Mouse (Mus musculus): Measurements from ENCODE around the gene Tmeff2.
A peak's percentile ranks its signal among the peaks of the same experiment; 100 is the strongest.
"Not testable (repeated sequence)": the region's sequence is repeated elsewhere in the genome, so short reads cannot be mapped to it uniquely, and the experiment has no call there.

The Tmeff2 gene

DNA sequence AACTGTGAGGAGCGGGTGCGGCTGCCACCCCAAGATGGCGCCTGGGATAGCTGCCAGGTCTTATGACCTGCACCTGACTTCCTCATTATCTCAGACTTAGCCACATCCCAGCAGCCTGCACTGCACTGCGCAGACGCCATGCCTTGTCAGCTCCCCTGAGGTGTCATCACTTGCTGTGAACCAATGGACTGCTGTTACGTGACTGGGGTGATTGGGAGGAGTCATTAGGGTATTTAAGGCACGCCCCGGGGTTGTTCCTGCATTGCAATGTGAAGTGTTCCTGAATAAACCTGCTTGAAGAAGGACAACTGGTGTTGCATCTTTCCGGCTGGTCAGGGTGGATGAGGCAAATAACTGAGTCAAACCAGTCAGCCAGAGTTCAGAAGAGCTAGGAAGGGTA is at the start of gene Tmeff2:
Gene Tmeff2 (plus strand): TSS at position 262 of the 400 bp plus-strand sequence.
- DNase-seq, result not testable (repeated sequence)

GRCm38 (mm10) chr1:50861515-50861914 is 38.9 kb upstream of the Tmeff2 start:
- no peak for DNase-seq

- DNase-seq, result no peak
Observed at GRCm38 (mm10) chr1:50897696-50898095, 2.8 kb upstream of the Tmeff2 start.

DNA sequence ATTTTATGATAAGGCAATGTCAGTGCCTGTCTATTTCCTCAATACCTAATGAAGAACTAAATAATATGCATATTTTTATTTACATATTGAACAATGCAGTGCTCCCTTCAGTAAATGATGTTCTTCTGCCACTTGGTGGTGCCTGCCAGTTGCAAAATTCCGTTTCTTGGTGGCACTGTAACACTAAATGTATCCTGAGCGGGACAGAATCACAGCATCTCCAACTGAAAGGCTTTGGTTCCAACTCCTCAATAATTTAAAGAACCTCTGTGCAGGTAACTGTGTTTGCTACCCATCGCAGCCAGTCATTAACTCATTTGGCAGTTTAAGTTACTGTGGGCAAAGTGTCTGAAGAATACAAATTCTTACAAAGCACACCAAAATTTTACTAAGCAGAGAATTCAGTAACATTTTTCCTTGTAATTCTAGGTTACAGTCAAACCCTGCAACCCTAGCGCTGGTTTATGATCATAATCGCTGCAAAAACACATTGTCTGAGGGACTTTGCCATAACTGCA is 24.4 kb downstream of the Tmeff2 start:
- no peak for DNase-seq

DNA sequence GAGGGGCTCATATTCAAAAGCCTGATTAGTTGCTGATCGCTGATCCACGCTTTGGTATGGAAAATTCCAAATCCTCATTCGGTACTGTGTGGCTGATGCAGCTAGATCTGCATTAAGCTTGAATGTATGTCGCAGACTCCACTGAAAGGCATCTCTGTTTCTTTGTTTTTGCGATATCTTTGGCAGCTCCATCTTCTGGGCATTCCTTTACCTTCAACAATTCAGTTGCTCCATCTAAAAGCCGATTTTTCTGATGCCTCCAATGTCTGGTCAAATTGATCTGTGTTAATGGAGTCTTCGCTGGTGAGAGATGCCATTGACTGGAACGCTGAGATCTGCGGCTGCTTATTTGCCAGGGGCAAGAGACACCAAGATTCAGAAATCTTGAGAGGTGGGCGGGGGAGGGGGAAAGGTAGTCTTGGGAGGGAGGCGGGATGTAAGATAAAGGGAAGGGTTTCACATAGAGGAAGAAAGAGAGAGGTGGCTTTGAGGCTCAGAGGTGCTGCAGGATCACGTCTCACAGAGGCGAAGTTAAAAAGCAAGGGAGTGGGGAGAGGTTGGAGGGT is 25.0 kb downstream of the Tmeff2 start:
- no peak for DNase-seq

DNA sequence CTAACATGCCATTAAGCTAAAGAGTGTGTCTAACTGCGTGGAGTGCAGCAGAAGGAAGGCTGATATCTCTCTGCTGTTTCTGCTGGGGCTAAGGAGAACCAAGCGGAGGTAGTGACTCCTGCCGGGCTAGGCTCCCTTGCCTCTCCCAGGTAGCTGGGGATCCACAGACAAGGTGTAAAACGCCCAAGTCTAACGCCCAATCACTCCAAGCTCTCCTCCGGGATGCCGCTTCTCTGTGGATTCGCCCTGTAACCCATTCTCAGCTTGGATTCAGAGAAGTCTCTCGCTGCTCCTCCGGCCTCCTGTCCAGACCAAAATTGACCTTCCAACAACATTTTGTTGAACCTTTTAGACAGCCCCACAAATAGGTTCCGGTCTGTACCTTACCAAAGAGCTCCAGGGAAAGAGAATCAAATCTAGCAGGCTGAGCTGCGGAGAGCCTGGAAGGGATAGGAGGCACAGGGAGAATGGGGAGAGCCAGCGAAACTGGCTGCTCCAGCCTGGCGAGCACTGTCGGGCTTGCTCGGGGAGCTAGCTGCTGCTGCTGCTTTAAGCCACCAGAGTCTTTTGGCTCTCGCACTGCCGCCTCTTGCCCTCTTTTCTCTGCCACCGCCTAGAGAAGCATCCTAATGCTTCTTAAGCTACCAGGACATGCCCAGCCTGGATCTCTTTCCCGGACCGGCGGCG is 26.1 kb downstream of the Tmeff2 start:
- DNase-seq, result no peak

GRCm38 (mm10) chr1:50927077-50927611 is 26.7 kb downstream of the Tmeff2 start:
- DNase-seq, result peak; percentile 72

GRCm38 (mm10) chr1:50927679-50928187 is 27.3 kb downstream of the Tmeff2 start:
- no peak for DNase-seq

GRCm38 (mm10) chr1:50928776-50929175 is 28.3 kb downstream of the Tmeff2 start:
- DNase-seq, result no peak

DNA sequence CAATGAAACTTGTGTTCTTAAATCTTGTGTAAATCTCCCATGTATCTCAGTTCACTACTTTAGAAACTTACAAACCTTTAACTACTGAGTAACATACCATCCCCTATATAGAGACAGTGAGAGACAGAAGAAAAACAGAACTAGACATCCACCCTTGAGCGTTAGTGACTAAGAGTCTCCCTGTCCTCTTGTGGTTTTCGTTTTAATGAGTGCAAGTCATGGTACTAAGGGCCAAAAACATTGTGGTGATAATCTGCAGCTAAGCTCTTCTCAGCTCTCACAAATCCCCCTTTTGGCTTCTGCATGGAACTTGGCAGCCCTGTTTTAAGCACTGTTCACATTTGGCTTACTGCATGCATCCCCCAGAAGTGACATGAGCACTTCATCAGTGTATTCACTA is 34.6 kb downstream of the Tmeff2 start:
- DNase-seq, result no peak

DNA sequence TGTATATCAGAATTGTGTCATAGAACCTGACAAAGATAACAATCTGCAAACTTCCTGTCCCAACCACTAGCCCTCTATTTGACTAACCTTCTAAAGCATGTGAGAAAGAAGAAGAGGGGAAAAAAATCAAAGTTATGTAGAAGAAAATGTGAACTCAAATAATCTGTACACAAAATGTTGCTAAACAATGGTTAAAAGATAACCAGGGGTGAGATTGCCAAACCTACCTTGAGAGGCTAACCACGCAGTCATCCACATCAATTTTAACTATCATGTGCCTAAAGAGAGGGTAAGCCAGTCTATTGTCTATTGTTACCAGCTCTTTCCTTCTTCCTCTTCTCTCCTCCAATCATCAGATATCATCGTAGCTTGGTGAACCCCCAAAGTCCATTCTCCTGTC is 35.0 kb downstream of the Tmeff2 start:
- DNase-seq, result no peak

DNA sequence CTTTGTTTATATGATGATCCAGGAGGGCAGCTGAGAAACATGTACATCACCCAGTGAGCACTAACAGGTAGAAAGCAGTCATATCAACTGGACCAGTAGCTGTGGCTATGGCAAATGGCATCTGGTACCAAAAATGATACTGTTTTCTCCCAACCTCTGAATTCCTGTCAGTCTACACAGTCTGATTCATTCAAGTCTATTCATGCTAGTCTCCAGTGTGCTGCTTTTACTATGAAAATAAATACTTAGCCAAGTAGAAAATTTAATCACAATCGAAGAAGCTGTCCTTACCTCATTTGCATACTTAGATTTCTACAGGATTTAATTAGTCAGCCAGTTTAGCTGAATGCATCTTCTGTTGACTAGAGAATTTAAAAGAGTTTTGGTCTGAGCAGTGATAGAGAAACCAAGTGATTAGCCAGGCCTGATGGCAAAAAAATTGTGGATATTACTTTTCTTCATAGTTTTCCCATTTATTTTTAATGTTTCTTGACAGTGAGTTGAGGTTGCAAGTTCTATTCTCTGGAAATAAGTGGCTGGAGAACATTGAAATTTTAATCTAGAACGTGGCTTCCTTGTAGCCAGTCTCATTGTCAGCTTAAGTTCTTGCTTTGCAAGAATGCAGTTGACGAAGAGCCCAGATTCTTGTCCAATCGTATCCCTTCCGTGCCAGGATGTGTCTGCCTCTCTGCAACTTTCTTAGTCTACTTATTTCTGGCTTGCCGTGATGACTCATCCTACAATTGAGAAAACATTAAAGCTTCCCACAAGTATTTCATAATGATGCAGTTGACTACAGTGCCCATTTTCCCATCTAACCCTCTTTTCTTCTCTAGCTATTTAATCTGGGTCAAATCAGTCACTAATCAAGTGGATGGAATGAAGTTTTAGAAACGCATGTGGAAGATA is 39.9 kb downstream of the Tmeff2 start:
- DNase-seq, result no peak

DNA sequence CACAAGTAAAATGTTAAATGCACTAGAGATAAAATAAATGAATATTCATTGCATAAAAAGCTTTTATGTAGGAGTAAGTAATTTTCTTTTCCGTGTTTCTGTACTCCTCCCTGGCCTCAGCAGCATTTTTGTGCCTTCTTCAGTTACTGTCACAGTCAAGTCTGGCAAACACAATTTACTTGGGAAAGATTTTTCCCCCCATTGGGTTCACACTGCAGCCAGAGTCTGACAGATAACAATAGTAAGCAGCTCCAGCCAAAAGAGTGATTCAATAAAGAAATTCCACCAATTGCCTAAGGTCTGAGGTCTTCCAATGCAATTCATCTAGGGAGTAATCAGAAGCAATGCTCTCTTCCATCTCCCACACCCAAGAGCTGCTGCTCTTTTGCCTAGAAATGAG is 48.1 kb downstream of the Tmeff2 start:
- DNase-seq, result no peak

GRCm38 (mm10) chr1:50958844-50959243 is 58.4 kb downstream of the Tmeff2 start:
- DNase-seq, result no peak

GRCm38 (mm10) chr1:50961954-50962648 is 61.7 kb downstream of the Tmeff2 start:
- peak; percentile 78 for DNase-seq

- no peak for DNase-seq
Observed at GRCm38 (mm10) chr1:50962649-50963000, 62.2 kb downstream of the Tmeff2 start.

- no peak for DNase-seq
Observed at GRCm38 (mm10) chr1:50969685-50970084, 69.2 kb downstream of the Tmeff2 start.

DNA sequence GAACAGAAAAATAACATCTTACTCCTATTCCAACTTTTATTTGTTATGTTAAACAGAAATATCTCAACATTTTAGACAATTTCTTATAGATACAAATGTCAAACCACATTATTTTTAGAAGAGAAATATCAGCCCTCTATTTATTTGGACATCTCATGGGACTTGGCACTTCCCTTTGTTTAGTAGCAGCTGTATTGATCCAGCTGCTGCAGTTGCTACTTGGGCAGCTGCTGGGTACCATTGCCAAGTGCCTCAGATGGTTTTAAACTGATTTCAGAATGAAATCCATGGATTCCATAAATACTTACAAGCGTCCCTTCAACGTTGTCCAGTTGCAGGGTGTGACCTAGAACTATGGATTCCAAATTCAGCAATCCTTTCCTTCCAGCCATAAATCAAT is 70.4 kb downstream of the Tmeff2 start:
- DNase-seq, result no peak

DNA sequence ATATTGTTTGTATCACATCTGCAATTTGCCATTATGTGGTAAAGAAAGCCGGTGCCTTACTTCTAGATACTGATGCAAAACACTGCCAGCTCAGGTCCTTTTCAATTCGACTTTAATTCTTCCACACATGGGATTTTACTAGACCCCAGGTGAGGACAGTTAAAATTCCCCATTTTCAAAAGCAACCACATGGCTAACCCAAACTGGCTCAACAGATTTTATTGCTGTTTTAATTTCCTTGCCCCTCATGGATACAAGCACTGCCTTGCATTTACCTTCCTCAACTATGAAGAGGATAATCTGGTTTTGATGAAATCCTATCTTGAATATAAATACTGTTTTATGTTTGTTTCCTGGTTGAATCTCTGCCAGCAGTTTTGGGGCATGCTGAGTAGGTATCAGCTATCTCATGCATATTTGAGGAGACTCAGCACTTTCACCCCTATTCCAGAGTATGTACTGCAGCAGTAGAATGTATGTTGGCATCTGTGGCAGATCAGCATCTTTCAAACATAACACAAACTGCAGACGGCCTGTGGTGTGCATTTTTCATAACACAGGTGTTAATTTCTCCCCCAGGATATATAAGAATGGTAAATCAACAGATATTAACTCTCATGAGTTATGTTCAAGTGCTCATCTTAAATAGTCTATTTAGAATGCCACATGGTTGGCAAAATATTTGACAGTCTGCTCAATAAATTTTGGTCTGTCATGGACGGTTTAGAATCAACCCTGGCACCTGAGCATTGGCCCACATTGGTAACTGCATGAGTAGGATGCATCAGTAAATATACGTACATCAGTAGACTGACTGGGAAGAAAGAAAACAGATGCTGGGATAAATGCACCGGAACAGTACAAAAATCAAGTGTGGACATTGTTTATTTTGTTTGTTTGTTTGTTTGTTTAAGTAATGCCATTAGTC is 72.3 kb downstream of the Tmeff2 start:
- DNase-seq, result no peak

DNA sequence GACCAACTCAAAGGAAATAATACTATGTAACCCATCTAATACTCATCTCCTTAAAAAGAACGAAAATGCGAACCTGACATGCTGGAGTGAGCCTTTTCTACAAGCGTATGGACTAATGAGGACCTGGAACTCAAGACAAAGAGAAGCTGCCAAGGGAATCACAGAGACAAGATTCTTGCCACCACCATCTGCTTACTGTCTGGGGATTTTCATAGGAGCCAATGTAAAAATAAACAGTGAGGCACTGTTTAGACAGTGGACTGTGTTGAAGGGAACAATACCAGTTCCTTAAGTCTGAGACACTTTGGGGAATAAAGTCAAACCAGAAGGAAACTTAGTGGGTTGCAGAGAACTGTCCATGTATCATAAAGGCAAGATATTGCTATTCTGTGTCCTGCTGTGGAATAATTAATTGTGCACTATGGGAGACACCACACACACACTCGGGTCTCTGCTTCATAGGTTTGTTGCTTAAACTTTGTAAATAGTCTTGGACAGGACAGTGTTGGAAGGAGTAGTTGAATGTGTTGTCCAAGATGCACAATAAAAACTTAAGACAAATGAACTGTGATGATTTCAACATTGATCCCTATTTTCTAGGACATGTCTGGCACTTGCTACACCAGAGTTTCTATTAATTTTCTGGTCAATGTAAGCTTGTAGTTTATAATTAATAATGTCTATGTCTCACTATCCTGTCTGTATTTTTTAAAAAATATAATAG is 79.1 kb downstream of the Tmeff2 start:
- no peak for DNase-seq

DNA sequence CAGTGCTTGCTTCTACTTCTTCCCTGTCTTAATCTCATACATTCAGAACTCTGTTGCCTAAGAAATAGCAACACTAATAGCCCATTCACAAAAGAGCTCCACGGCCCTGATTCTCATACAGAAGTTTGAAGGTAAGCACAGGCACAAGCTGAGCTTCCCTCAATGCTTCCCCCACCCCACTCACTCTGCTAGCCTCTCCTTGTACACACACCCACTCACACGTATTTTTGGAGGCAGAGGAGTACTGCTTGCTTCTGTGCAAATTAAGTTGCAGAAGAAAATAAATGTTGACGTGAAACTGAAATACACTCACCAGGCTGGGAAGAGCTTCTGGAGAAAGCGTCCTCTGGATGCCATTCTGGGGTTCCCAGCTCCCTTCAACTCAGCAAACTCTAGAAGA is 80.1 kb downstream of the Tmeff2 start:
- DNase-seq, result no peak
